Mouse (Mus musculus) cerebellum, adult 11 months (tissue): ENCODE measurements around the gene Amfr.

Source experiments
- DNase-seq: peaks from one replicate; pipeline ENCODE4 v3.0.0; 2022

The Amfr gene

GRCm38 (mm10) chr8:93980141-93980540, 32.5 kb downstream of the Amfr start:
- DNase-seq: no peak

- no peak for DNase-seq
Observed at GRCm38 (mm10) chr8:93976446-93977211, 36.0 kb downstream of the Amfr start.

- DNase-seq: no peak
Observed at GRCm38 (mm10) chr8:93975358-93975757, 37.3 kb downstream of the Amfr start.

- no peak for DNase-seq
Observed at GRCm38 (mm10) chr8:93974602-93975186, 37.9 kb downstream of the Amfr start.

- no peak for DNase-seq
Observed at GRCm38 (mm10) chr8:93973831-93974375, 38.7 kb downstream of the Amfr start.

GRCm38 (mm10) chr8:93972971-93973734, 39.5 kb downstream of the Amfr start:
- no peak for DNase-seq

GRCm38 (mm10) chr8:93972211-93972610, 40.4 kb downstream of the Amfr start:
- DNase-seq: no peak

GRCm38 (mm10) chr8:93971451-93971850, 41.2 kb downstream of the Amfr start:
- no peak for DNase-seq

GRCm38 (mm10) chr8:93969626-93970340, 42.9 kb downstream of the Amfr start:
- no peak for DNase-seq

GRCm38 (mm10) chr8:93968293-93968692, 44.3 kb downstream of the Amfr start:
- no peak for DNase-seq

- no peak for DNase-seq
Observed at GRCm38 (mm10) chr8:93960909-93961308, 51.7 kb downstream of the Amfr start.

GRCm38 (mm10) chr8:93958402-93958801, 54.2 kb downstream of the Amfr start:
- DNase-seq: no peak

- no peak for DNase-seq
Observed at GRCm38 (mm10) chr8:93952511-93952910, 60.1 kb downstream of the Amfr start.

GRCm38 (mm10) chr8:93950133-93950532, 62.5 kb downstream of the Amfr start:
- peak; percentile 44 for DNase-seq

- DNase-seq: no peak
Observed at GRCm38 (mm10) chr8:93946397-93946796, 66.2 kb downstream of the Amfr start.

- no peak for DNase-seq
Observed at GRCm38 (mm10) chr8:93945781-93946180, 66.9 kb downstream of the Amfr start.

- DNase-seq: peak; percentile 57
Observed at GRCm38 (mm10) chr8:93941636-93942054, 71.0 kb downstream of the Amfr start.

- DNase-seq: no peak
Observed at GRCm38 (mm10) chr8:93940542-93941423, 71.9 kb downstream of the Amfr start.

GRCm38 (mm10) chr8:93938193-93938592, 74.4 kb downstream of the Amfr start:
- DNase-seq: no peak

- DNase-seq: no peak
Observed at GRCm38 (mm10) chr8:93933288-93933687, 79.4 kb downstream of the Amfr start.

GRCm38 (mm10) chr8:93932873-93933272, 79.8 kb downstream of the Amfr start:
- peak; percentile 88 for DNase-seq

GRCm38 (mm10) chr8:93931336-93931735, 81.3 kb downstream of the Amfr start:
- DNase-seq: peak; percentile 6
